Mouse (Mus musculus) ovary, postnatal 14 days (tissue): ENCODE results near the gene Cyth1.

ENCODE experiments used
- DNase-seq: peaks from one replicate; pipeline ENCODE4 v3.0.0; 2022; ENCODE audit warnings: low spot score

Gene Cyth1

DNA sequence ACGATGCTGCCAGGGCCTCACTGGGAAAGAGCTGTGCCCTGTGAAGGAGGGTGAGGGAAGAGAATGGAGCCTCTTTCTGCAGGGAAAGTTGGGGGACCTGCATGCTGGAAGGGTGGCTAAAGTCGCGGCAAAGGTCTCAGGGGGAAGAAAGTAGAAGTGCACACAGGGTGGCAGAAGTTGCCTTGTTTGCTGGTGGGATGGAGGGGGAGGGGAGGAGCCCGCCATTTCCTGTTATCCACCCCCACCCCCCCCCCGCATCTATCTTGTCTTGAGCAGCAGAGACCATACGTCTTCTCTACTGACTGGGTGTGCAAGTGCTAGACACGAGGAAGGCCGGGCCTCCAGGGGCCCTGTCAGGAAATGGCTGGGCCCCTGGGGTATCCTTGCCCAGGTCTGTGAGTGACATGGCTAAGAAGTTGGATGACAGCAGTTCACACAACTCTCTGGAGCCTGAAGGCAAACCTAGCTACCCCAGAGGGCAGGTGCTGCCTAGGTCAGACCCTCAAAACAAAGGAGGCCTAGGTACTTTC, 133.7 kb downstream of the Cyth1 start:
- DNase-seq, result no peak

GRCm38 (mm10) chr11:118113516-118114205, 134.7 kb downstream of the Cyth1 start:
- no peak for DNase-seq

DNA sequence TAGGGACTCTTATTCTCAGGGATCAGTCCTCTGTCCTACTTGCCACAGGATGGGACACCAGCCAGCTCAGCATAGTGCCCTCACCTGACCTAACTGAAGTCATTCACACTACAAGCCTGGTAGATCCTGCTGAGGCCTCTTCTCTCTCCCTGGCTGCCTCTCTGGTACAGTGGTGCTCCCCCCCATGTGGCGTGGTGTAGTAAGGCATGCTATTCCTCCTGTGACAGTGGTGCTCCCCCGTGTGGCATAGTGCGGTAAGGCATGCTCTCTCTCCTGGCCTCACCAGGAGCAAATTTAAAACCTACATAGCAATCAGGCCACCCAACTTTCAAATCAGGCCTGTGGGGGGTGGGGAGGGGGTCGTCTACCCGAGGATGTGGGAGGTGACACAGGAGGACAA, 144.4 kb downstream of the Cyth1 start:
- peak; percentile 80 for DNase-seq

GRCm38 (mm10) chr11:118103383-118103782, 145.0 kb downstream of the Cyth1 start:
- no peak for DNase-seq

GRCm38 (mm10) chr11:118102838-118103237, 145.6 kb downstream of the Cyth1 start:
- DNase-seq, result peak; percentile 93

GRCm38 (mm10) chr11:118101133-118101532, 147.3 kb downstream of the Cyth1 start:
- DNase-seq, result no peak

GRCm38 (mm10) chr11:118096736-118097135, 151.7 kb downstream of the Cyth1 start:
- DNase-seq, result no peak

GRCm38 (mm10) chr11:118095004-118095403, 153.4 kb downstream of the Cyth1 start:
- no peak for DNase-seq

GRCm38 (mm10) chr11:118091002-118091670, 157.3 kb downstream of the Cyth1 start:
- DNase-seq, result no peak

GRCm38 (mm10) chr11:118088896-118089295, 159.5 kb downstream of the Cyth1 start:
- DNase-seq, result no peak

DNA sequence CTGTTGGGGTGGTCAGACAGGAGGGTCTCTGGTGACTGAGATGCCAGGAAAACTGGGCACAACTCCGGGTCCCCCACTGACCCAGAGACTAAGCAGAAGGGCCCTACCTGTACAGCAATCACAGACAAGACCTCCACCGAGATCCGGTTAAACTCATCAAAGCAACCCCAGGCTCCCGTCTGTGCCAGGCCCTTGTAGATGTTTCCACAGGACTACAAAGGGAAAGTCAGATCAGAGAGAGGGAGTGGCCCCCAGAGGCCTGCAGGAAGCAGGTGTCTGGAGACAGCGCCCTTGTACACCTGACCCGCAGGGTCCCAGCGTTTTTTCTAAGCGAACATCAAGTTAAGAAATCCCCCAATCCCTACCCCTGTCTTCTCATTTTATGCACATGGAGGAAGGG, 162.4 kb downstream of the Cyth1 start:
- no peak for DNase-seq

GRCm38 (mm10) chr11:118085176-118085575, 163.2 kb downstream of the Cyth1 start:
- no peak for DNase-seq

DNA sequence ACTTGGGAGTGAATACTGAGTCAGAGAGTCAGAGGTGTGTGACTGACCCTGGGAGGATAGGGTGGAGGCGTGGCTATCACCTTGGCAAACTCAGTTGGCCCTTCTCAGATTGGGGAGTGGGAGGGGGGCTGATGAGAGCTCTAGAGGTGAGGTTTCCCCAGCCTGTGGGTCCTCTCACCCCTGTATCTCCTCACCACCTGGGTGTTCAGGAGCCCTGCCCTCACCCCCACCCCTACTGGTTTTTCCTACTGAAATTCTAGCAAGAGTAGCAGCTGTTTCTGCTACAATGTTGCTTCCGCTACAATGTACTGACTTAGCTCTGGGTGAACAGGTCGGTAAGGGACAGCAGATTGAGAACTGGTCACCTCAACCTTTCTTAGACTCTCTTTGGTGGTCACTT, 164.1 kb downstream of the Cyth1 start:
- DNase-seq, result no peak

DNA sequence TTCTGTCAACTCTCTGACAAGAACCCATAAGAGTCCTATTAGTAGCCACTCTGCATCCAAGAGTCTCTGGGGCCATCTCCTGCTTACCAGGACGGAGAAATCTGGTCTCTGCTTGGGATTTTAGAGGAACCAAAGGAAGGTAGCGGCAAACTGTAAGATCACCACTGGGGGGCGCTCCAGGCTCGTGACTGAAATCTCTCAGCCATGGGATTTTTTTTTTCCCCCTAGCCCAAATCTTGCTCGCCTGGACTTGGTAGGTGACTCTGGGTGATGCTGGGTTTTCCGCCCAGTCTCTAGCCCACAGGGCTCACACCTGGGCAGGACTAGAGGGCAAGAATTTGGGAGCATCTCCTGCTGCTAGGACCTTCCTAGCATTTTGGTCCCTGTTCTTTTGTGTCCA, 164.6 kb downstream of the Cyth1 start:
- peak; percentile 68 for DNase-seq

- no peak for DNase-seq
These were observed 166.1 kb downstream of the Cyth1 start for GRCm38 (mm10) chr11:118082294-118082693.
